Mouse (Mus musculus) heart, embryonic 11.5 days (tissue): ENCODE data around the gene Ldlrad1. TPM values are rescaled to one million over a fixed set of nuclear protein-coding genes. Genes with fewer than 3 reads are reported as not detected.

ENCODE experiments used
- ATAC-seq: fragments of 200-750 bp; cut with Nextera tagmentation; replicated peaks from 2 replicates; pipeline ENCODE4 v1.8.0; 2017; ENCODE audit warnings: moderate library complexity; ENCODE audit not compliant: insufficient number of reproducible peaks, low FRiP score, low TSS enrichment
- H3K27ac ChIP-seq: fragments of 300-500 bp; sonication (generic); 2 replicates; pipeline ENCODE4 v1.5.1; 2014; ENCODE audit warnings: mild to moderate bottlenecking, low read depth, low read length
- H3K27me3 ChIP-seq: fragments of 300-500 bp; sonication (generic); 2 replicates; pipeline ENCODE4 v1.6.1; 2014; ENCODE audit warnings: mild to moderate bottlenecking, low read length, mixed read lengths; ENCODE audit not compliant: control insufficient read depth, insufficient read depth
- H3K36me3 ChIP-seq: fragments of 300-500 bp; sonication (generic); 2 replicates; pipeline ENCODE4 v1.6.1; 2014; ENCODE audit warnings: mild to moderate bottlenecking, low read length, moderate library complexity, mixed read lengths; ENCODE audit not compliant: control insufficient read depth, insufficient read depth
- H3K4me1 ChIP-seq: fragments of 300-500 bp; sonication (generic); 2 replicates; pipeline ENCODE4 v1.6.1; 2014; ENCODE audit warnings: low read length; ENCODE audit not compliant: control insufficient read depth, insufficient read depth
- H3K4me2 ChIP-seq: fragments of 300-500 bp; sonication (generic); 2 replicates; pipeline ENCODE4 v1.6.1; 2014; ENCODE audit warnings: mild to moderate bottlenecking, moderate library complexity
- H3K4me3 ChIP-seq: fragments of 300-500 bp; sonication (generic); 2 replicates; pipeline ENCODE4 v1.5.1; 2014; ENCODE audit warnings: low read depth, low read length
- H3K9ac ChIP-seq: fragments of 300-500 bp; sonication (generic); 2 replicates; pipeline ENCODE4 v1.6.1; 2014; ENCODE audit warnings: mild to moderate bottlenecking, low read depth, low read length, moderate library complexity
- H3K9me3 ChIP-seq: fragments of 300-500 bp; sonication (generic); replicated peaks from 2 replicates; pipeline ENCODE4 v1.6.1; 2016; ENCODE audit warnings: low read length; ENCODE audit not compliant: control insufficient read depth
- WGBS: fragments of 180-500 bp; shearing (Covaris S2); extraction: QIAGEN DNeasy Blood & Tissue Kit; methylation state at CpG from one replicate; pipeline ENCODE4 v1.1.7; 2014; ENCODE audit not compliant: insufficient replicate concordance; 5-methylcytosine and 5-hydroxymethylcytosine counted together
- polyA plus RNA-seq: library from polyadenylated mRNA; unstranded; fragments of >200 nt; fragmentation: Nextera tagmentation; extraction: Ambion mirVana; gene quantifications from 2 replicates; pipeline ENCODE4 v1.2.1, GENCODE M21; 2014

Gene Ldlrad1
- polyA plus RNA-seq, 1 experiment from 2014 or later, result not detected

- Histone ChIP-seq H3K9ac (no peak overlapping the region), H3K4me2 (no peak overlapping the region), H3K27me3 (no peaks in the 10 kb centered on the region), H3K36me3 (peaks cover 21% of the 10 kb centered on the region), H3K9me3 (no peaks in the 10 kb centered on the region), H3K4me3 (no peak overlapping the region), H3K4me1 (peaks cover 48% of the 10 kb centered on the region), H3K27ac (peak overlapping the region; percentile 74)
- WGBS, result 66% methylated on average over 2 of the region's 2 CpGs
- ATAC-seq, result no peak
These were observed 36.4 kb downstream of the Ldlrad1 start for GRCm38 (mm10) chr4:107245368-107245767.

- no peaks in the 10 kb centered on the region for H3K9me3 ChIP-seq
- 31% methylated on average over 1 of the region's 1 CpGs for WGBS
- ATAC-seq, result no peak
- peaks cover 14% of the 10 kb centered on the region for H3K36me3 ChIP-seq
- H3K4me2 ChIP-seq, result no peak overlapping the region
- H3K27ac ChIP-seq, result peak overlapping the region; percentile 74
- no peak overlapping the region for H3K9ac ChIP-seq
- no peaks in the 10 kb centered on the region for H3K27me3 ChIP-seq
- H3K4me1 ChIP-seq, result peaks cover 51% of the 10 kb centered on the region
- H3K4me3 ChIP-seq, result no peak overlapping the region
These were observed 37.1 kb downstream of the Ldlrad1 start for GRCm38 (mm10) chr4:107246040-107246439.

GRCm38 (mm10) chr4:107247110-107247509 lies 38.1 kb downstream of the Ldlrad1 start:
- no peak overlapping the region for H3K4me2 ChIP-seq
- no peak overlapping the region for H3K9ac ChIP-seq
- H3K27me3 ChIP-seq, result no peaks in the 10 kb centered on the region
- H3K36me3 ChIP-seq, result peaks cover 5% of the 10 kb centered on the region
- H3K4me1 ChIP-seq, result peaks cover 55% of the 10 kb centered on the region
- no peaks in the 10 kb centered on the region for H3K9me3 ChIP-seq
- no peak overlapping the region for H3K27ac ChIP-seq
- WGBS, result 71% methylated on average over 9 of the region's 9 CpGs
- no peak for ATAC-seq
- H3K4me3 ChIP-seq, result no peak overlapping the region

GRCm38 (mm10) chr4:107248061-107248460 lies 39.1 kb downstream of the Ldlrad1 start:
- no peak for ATAC-seq
- Histone ChIP-seq H3K4me2 (no peak overlapping the region), H3K27me3 (no peaks in the 10 kb centered on the region), H3K27ac (no peak overlapping the region), H3K36me3 (peaks cover 1% of the 10 kb centered on the region), H3K9ac (no peak overlapping the region), H3K4me1 (peaks cover 57% of the 10 kb centered on the region), H3K9me3 (no peaks in the 10 kb centered on the region), H3K4me3 (no peak overlapping the region)
- WGBS, result 79% methylated on average over 3 of the region's 3 CpGs

GRCm38 (mm10) chr4:107249471-107249870 lies 40.5 kb downstream of the Ldlrad1 start:
- no peaks in the 10 kb centered on the region for H3K9me3 ChIP-seq
- H3K36me3 ChIP-seq, result no peaks in the 10 kb centered on the region
- no peak for ATAC-seq
- H3K4me1 ChIP-seq, result peaks cover 50% of the 10 kb centered on the region
- no peak overlapping the region; the same call in 1 of the 2 replicates for H3K27ac ChIP-seq
- no peak overlapping the region for H3K4me3 ChIP-seq
- H3K9ac ChIP-seq, result no peak overlapping the region
- WGBS, result 20% methylated on average over 2 of the region's 2 CpGs
- no peaks in the 10 kb centered on the region for H3K27me3 ChIP-seq
- H3K4me2 ChIP-seq, result peak overlapping the region; percentile 35

GRCm38 (mm10) chr4:107250494-107250893 lies 41.5 kb downstream of the Ldlrad1 start:
- WGBS, result 27% methylated on average over 4 of the region's 4 CpGs
- Histone ChIP-seq H3K9me3 (no peaks in the 10 kb centered on the region), H3K4me2 (no peak overlapping the region), H3K9ac (no peak overlapping the region), H3K4me3 (no peak overlapping the region), H3K27ac (no peak overlapping the region), H3K27me3 (no peaks in the 10 kb centered on the region), H3K36me3 (no peaks in the 10 kb centered on the region), H3K4me1 (peaks cover 41% of the 10 kb centered on the region)
- no peak for ATAC-seq

GRCm38 (mm10) chr4:107252522-107252921 lies 43.5 kb downstream of the Ldlrad1 start:
- no peaks in the 10 kb centered on the region for H3K36me3 ChIP-seq
- ATAC-seq, result no peak
- H3K9ac ChIP-seq, result peak overlapping the region; percentile 76
- peak overlapping the region; percentile 72; the same call in 1 of the 2 replicates for H3K27ac ChIP-seq
- peaks cover 31% of the 10 kb centered on the region for H3K4me1 ChIP-seq
- H3K4me2 ChIP-seq, result peak overlapping the region; percentile 83
- peak overlapping the region; percentile 77 for H3K4me3 ChIP-seq
- H3K27me3 ChIP-seq, result no peaks in the 10 kb centered on the region
- H3K9me3 ChIP-seq, result no peaks in the 10 kb centered on the region
- 0% methylated on average over 11 of the region's 11 CpGs for WGBS

- H3K9ac ChIP-seq, result peak within 1 kb of the TSS; percentile 82
- H3K4me2 ChIP-seq, result peak within 1 kb of the TSS; percentile 83
- H3K4me3 ChIP-seq, result peak within 1 kb of the TSS; percentile 77
- under 1% methylated on average over 90 of the region's 101 CpGs for WGBS
- H3K27ac ChIP-seq, result peak within 1 kb of the TSS; percentile 79
- ATAC-seq, result peak; percentile 92
- H3K27me3 ChIP-seq, result no peaks in the 10 kb centered on the region
- peaks cover 29% of the 10 kb centered on the region for H3K4me1 ChIP-seq
- H3K9me3 ChIP-seq, result no peaks in the 10 kb centered on the region
- no peaks in the 10 kb centered on the region for H3K36me3 ChIP-seq
These were observed 44.4 kb downstream of the Ldlrad1 start, which contains the start of the genes Lrrc42 and Hspb11 for GRCm38 (mm10) chr4:107253125-107254091. Gene Lrrc42, minus strand, starts transcription at chr4:107253532. Gene Hspb11, plus strand, starts transcription at chr4:107253593.
